Mouse (Mus musculus) adrenal gland, postnatal 10 days (tissue): Measurements from ENCODE around the gene Efemp2. TPM values are rescaled to one million over a fixed set of nuclear protein-coding genes. Genes with fewer than 3 reads are reported as not detected.

Experiments used
- DNase-seq: peaks from one replicate; pipeline ENCODE4 v3.0.0; 2021; ENCODE audit warnings: mixed read lengths
- total RNA-seq, 2 experiments: library from RNA; stranded (reverse); gene quantifications; 2 replicates each; pipeline ENCODE4 v1.2.3; 2021

Gene Efemp2
- total RNA-seq, 2 experiments from 2014 or later, result 48.8 to 50.9 TPM

- no peak for DNase-seq
Observed at GRCm38 (mm10) chr19:5451766-5452165, 22.0 kb upstream of the Efemp2 start.

GRCm38 (mm10) chr19:5455037-5455436 lies 18.7 kb upstream of the Efemp2 start:
- no peak for DNase-seq

- no peak for DNase-seq
Observed at GRCm38 (mm10) chr19:5455568-5455967, 18.2 kb upstream of the Efemp2 start.

- DNase-seq, result peak; percentile 42
Observed at GRCm38 (mm10) chr19:5456241-5456921, 17.4 kb upstream of the Efemp2 start.

- DNase-seq, result peak; percentile 97
Observed at GRCm38 (mm10) chr19:5456922-5457745, 16.6 kb upstream of the Efemp2 start.

- peak; percentile 46 for DNase-seq
Observed at GRCm38 (mm10) chr19:5457746-5458442, 15.9 kb upstream of the Efemp2 start, which contains the start of gene Ccdc85b. Gene Ccdc85b, minus strand, starts transcription at chr19:5457894.

DNA sequence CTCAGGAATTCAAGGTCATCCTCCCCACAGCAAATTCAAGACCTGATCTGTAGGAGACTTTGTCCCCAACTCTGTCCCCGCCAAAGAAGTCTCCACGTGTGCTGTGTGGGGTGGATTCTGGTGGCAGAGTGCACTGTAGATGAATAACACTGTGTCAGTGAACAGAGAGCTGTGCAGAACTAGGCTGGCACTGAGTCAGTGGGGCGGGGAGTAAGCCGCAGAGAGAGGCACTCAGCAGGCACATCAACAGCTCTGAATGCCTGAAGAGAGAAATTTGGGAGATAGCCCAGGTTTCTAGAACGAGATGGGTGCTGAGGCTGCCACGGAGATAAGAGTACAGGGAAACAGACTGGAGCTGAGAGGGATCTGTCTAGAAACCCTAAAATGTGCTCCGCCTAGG lies 14.7 kb upstream of the Efemp2 start:
- no peak for DNase-seq

DNA sequence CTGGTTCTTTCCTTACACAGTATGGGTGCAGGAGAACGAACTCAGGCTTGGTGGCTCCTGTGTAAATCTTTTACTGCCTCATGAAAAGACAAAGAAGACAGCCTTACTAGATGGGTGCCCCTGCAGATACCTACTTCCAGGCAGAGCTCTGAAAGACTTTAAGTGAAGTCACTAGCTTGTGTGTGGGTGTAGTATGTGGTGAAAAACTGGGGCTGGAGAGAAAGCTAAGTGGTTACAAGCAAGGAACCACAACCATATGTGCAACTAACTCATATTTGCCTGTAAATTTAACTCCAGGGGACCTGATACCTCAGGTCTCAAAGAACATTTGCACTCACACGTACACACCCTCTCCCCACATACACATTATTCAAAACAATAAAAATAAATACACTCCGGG lies 13.9 kb upstream of the Efemp2 start:
- DNase-seq, result no peak

GRCm38 (mm10) chr19:5460465-5460911 lies 13.3 kb upstream of the Efemp2 start, which contains the start of gene Fibp:
Gene Fibp, plus strand, starts transcription at chr19:5460615.
- DNase-seq, result peak; percentile 94

- no peak for DNase-seq
Observed at GRCm38 (mm10) chr19:5461411-5461810, 12.3 kb upstream of the Efemp2 start.

GRCm38 (mm10) chr19:5463212-5463611 lies 10.5 kb upstream of the Efemp2 start:
- DNase-seq, result no peak

GRCm38 (mm10) chr19:5463791-5464562 lies 9.8 kb upstream of the Efemp2 start:
- peak; percentile 66 for DNase-seq

- DNase-seq, result no peak
Observed at GRCm38 (mm10) chr19:5465037-5465436, 8.7 kb upstream of the Efemp2 start.

DNA sequence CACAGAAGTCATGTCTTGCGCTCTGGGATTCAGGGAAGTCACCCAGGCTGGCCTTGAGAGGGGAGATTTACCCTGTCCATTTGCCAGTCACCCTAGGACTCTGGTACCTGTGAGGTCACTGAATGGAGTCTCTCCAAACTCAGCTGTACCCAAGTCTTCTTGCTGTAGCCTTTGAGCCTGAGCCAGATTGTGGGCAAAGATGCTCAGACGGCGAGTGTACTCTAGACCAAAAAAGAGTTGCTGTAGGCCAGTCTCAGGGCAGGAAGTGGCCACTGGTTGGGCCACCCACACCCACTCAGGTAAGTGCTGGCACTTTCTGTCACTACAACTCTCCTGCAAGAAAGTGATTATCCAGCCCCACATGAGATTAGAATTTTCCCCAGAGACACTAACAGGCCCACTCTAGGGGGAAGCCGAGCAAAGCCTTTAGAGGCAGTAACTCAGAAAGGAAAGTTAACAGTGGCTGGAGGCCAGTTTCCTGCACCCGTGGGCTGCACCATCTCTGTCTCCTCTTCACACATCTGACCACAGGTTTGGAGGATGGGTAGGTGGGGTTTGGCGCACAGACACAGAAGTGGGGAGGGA lies 6.7 kb upstream of the Efemp2 start:
- no peak for DNase-seq

DNA sequence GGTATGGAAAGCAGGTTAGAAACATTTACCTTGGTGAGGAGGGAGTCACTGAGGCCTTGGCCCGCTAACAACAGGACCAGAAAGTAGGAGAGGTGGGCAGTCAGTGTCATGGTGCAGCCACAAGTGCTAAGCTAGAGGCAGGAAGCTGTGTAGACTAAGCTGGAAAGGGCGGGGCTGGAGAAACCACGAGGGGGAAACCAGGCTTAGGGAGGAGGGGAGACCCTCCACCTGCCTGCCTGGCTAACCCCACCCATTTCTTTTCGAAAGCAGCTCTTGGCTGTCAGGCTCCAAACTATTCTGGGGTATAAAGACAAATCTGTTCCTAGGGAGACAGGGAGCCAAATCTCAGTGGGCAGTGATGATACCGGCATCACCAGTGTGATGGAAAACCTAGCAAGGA lies 5.4 kb upstream of the Efemp2 start, which contains the start of gene Ctsw:
Gene Ctsw, minus strand, starts transcription at position 134 of the 400 bp plus-strand sequence.
- DNase-seq, result no peak

GRCm38 (mm10) chr19:5471846-5472245 lies 1.9 kb upstream of the Efemp2 start:
- no peak for DNase-seq

DNA sequence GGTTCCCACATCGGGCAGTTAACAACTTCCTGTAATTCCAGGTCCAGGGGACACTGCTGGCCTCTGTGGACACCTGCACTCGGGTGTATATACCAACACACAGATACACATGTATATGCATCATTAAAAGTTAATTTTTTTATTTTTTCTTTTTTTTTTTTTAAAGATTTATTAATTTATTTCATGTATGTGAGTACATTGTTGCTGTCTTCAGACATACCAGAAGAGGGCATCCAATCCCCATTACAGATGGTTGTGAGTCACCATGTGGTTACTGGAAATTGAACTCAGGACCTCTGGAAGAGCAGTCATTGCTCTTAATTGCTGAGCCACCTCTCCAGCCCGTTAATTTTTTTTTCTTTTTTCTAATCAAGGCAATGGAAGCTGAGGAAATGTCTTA lies 897 bp upstream of the Efemp2 start:
- no peak for DNase-seq

- DNase-seq, result peak; percentile 76
Observed at GRCm38 (mm10) chr19:5474281-5475068, 721 bp downstream of the Efemp2 start.

DNA sequence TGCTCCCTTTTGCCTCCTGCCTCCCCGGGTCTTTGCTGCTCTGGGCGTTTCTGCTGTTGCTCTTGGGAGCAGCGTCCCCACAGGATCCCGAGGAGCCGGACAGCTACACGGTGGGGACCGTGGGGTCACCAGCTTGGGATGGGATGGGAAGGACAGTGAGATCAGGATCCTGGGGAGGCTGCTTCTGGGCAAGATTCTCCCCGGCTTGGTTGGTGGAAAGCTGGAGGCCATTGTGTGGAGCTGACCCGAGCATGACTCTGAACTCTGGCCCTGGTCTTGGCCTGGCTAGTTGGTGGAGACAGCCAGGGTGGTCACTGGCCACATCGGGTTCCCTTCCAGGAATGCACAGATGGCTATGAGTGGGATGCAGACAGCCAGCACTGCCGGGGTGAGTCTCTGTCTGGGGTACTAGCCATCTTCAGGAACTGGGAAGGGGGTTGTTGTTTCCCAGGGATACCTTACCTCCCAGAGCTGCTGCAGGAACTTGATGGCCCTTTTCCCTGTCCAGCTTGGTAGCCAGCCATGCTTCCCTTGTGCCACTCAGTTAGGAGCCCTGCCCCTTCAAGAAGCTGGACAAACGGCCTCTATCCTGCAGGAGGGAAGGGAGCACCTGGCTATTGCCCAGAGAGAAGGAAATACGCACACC lies 1.4 kb downstream of the Efemp2 start:
- DNase-seq, result no peak
